Mouse (Mus musculus) layer of hippocampus, postnatal 14 days (tissue): ENCODE measurements at regions not wholly inside any gene's neighbourhood (a gene's known extent, or its start where the extent isn't known, plus 50 kb on each side); places are given as distances from the start of the nearest gene placed in this dataset.

Source experiments
- DNase-seq, 2 experiments: peaks; one replicate each; pipeline ENCODE4 v3.0.0; 2021 to 2022; ENCODE audit warnings: low spot score in 2 of 2, mixed read lengths in 1 of 2
- microRNA-seq, 2 experiments: library from miRNA; unstranded; fragments of <30 nt; microRNA quantifications; one replicate each; pipeline ENCODE4 v1.2.0; 2021

- no peak for DNase-seq
Measured at GRCm38 (mm10) chr8:36036271-36036670, 270.7 kb downstream of the Gm19410 start.

DNA sequence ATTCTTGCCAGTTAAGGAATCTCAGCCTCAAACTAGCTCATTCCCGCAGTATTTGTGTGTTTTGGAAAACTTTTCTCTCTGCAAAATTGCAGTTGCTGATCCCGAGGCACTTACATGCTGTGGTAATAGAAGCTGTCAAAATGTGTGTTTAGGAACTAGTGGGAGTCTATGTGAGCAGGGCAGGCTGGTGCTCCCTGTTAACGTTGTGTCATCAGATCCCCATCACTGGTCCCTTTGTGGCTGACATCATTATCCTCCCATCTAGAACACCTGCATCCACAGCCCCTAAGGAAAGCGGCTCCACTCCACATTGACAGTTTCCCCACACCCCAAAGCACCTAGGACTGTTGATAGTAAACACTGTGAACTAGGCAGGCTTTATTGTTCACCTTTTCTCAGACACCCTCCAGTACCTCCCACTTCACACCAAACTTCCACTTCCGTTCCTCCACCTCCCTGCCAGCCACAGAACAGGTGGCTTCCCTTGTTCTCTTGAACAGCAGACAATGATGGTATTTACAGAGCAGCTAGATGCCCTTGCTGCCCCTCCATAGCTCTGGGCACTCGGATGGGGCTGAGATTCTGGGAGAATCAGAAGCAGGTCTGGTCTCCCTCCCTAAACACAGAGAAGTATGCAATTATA, 275.8 kb downstream of the Gm19410 start:
- DNase-seq = no peak

- DNase-seq = no peak
Measured at GRCm38 (mm10) chr8:36042594-36042993, 277.0 kb downstream of the Gm19410 start.

Small RNA genes in the stretch of these regions (microRNA-seq; reads per million reads assigned to microRNA genes)
- 0 reads per million in 2 experiments for gene Gm22030
